Mouse (Mus musculus) C2C12 (cell line): Measurements from ENCODE around the gene Btnl2. TPM values are rescaled to one million over a fixed set of nuclear protein-coding genes. Genes with fewer than 3 reads are reported as not detected.

ENCODE experiments used
- H3K27me3 ChIP-seq: one replicate; pipeline ENCODE4 v1.6.1; 2011; ENCODE audit not compliant: control insufficient read depth, insufficient read depth, insufficient read length
- H3K36me3 ChIP-seq: one replicate; pipeline ENCODE4 v1.6.1; 2011; ENCODE audit not compliant: control insufficient read depth, insufficient read depth
- H3K4me3 ChIP-seq: one replicate; pipeline ENCODE4 v1.5.1; 2011; ENCODE audit warnings: mild to moderate bottlenecking, control low read depth; ENCODE audit not compliant: poor library complexity, insufficient read depth, severe bottlenecking
- H3K79me2 ChIP-seq: one replicate; pipeline ENCODE4 v1.6.1; 2011; ENCODE audit not compliant: control insufficient read depth, insufficient read depth
- H3K79me3 ChIP-seq: one replicate; pipeline ENCODE4 v1.6.1; 2011; ENCODE audit warnings: low read depth, control low read depth
- H3ac ChIP-seq: one replicate; pipeline ENCODE3; 2011; ENCODE audit warnings: low read depth; ENCODE audit not compliant: control insufficient read depth, insufficient read length
- CEBPB ChIP-seq: IDR thresholded peaks from one replicate; pipeline ENCODE4 v1.6.1; 2011; ENCODE audit warnings: low read depth, mild to moderate bottlenecking, control low read depth, moderate library complexity
- CTCF ChIP-seq: IDR thresholded peaks from one replicate; pipeline ENCODE4 v1.5.1; 2011; ENCODE audit not compliant: control insufficient read depth, insufficient read depth, insufficient read length
- FOSL1 ChIP-seq: IDR thresholded peaks from one replicate; pipeline ENCODE4 v1.8.0; 2011; ENCODE audit warnings: mild to moderate bottlenecking, low read length; ENCODE audit not compliant: poor library complexity, insufficient read depth, severe bottlenecking
- MAX ChIP-seq: IDR thresholded peaks from one replicate; pipeline ENCODE4 v1.6.1; 2011; ENCODE audit warnings: mild to moderate bottlenecking, control low read depth
- MYOD1 ChIP-seq: IDR thresholded peaks from one replicate; pipeline ENCODE4 v1.6.1; 2011; ENCODE audit warnings: low read depth; ENCODE audit not compliant: control insufficient read depth, insufficient read length
- MYOG ChIP-seq: IDR thresholded peaks from one replicate; pipeline ENCODE4 v1.6.1; 2011; ENCODE audit not compliant: control insufficient read depth, insufficient read length; ENCODE audit errors: extremely low read depth
- USF1 ChIP-seq: IDR thresholded peaks from one replicate; pipeline ENCODE4 v1.6.1; 2011; ENCODE audit warnings: low read depth, mild to moderate bottlenecking, control low read depth, moderate library complexity
- polyA plus RNA-seq: library from polyadenylated mRNA; unstranded; fragments of >200 nt; fragmentation: generic; extraction: Trizol; gene quantifications from one replicate; pipeline ENCODE4 v1.2.1, GENCODE M21; 2012; ENCODE audit warnings: missing spikeins

Btnl2 gene
- polyA plus RNA-seq, 1 experiment, result not detected

- H3K79me3 ChIP-seq, result no peaks in the 10 kb centered on the region
- H3K79me2 ChIP-seq, result no peaks in the 10 kb centered on the region
- TF ChIP-seq MYOG (no peak), USF1 (no peak), CTCF (no peak), FOSL1 (no peak), MAX (no peak), CEBPB (no peak), MYOD1 (no peak)
- H3K4me3 ChIP-seq, result no peak overlapping the region
- H3ac ChIP-seq, result no peak overlapping the region
- no peaks in the 10 kb centered on the region for H3K27me3 ChIP-seq
- H3K36me3 ChIP-seq, result no peaks in the 10 kb centered on the region
Observed at GRCm38 (mm10) chr17:34377450-34378209, 23.0 kb downstream of the Btnl2 start.

GRCm38 (mm10) chr17:34378716-34379115, 24.1 kb downstream of the Btnl2 start:
- no peaks in the 10 kb centered on the region for H3K79me3 ChIP-seq
- H3ac ChIP-seq, result no peak overlapping the region
- H3K27me3 ChIP-seq, result no peaks in the 10 kb centered on the region
- H3K4me3 ChIP-seq, result no peak overlapping the region
- no peaks in the 10 kb centered on the region for H3K79me2 ChIP-seq
- H3K36me3 ChIP-seq, result no peaks in the 10 kb centered on the region
- TF ChIP-seq MYOD1, result no peak
- no peak for TF ChIP-seq USF1
- no peak for TF ChIP-seq MYOG
- TF ChIP-seq CEBPB, result no peak
- TF ChIP-seq FOSL1, result no peak
- no peak for TF ChIP-seq MAX
- TF ChIP-seq CTCF, result no peak

GRCm38 (mm10) chr17:34379451-34379850, 24.8 kb downstream of the Btnl2 start:
- H3K79me3 ChIP-seq, result no peaks in the 10 kb centered on the region
- H3K36me3 ChIP-seq, result no peaks in the 10 kb centered on the region
- no peaks in the 10 kb centered on the region for H3K27me3 ChIP-seq
- TF ChIP-seq USF1 (no peak), CEBPB (no peak), MYOD1 (no peak), FOSL1 (no peak), MYOG (no peak), MAX (no peak), CTCF (no peak)
- H3K79me2 ChIP-seq, result no peaks in the 10 kb centered on the region
- H3ac ChIP-seq, result no peak overlapping the region
- no peak overlapping the region for H3K4me3 ChIP-seq

- H3K79me2 ChIP-seq, result no peaks in the 10 kb centered on the region
- no peak overlapping the region for H3K4me3 ChIP-seq
- no peak overlapping the region for H3ac ChIP-seq
- no peaks in the 10 kb centered on the region for H3K36me3 ChIP-seq
- H3K79me3 ChIP-seq, result no peaks in the 10 kb centered on the region
- no peak for TF ChIP-seq FOSL1
- no peak for TF ChIP-seq CEBPB
- TF ChIP-seq MAX, result no peak
- TF ChIP-seq CTCF, result no peak
- TF ChIP-seq MYOG, result no peak
- TF ChIP-seq USF1, result no peak
- TF ChIP-seq MYOD1, result no peak
- H3K27me3 ChIP-seq, result no peaks in the 10 kb centered on the region
Observed at GRCm38 (mm10) chr17:34381876-34382275, 27.3 kb downstream of the Btnl2 start.

- Histone ChIP-seq H3K36me3 (no peaks in the 10 kb centered on the region), H3K4me3 (no peak overlapping the region), H3K79me2 (no peaks in the 10 kb centered on the region), H3ac (no peak overlapping the region), H3K79me3 (no peaks in the 10 kb centered on the region), H3K27me3 (no peaks in the 10 kb centered on the region)
- no peak for TF ChIP-seq CEBPB
- no peak for TF ChIP-seq FOSL1
- no peak for TF ChIP-seq CTCF
- no peak for TF ChIP-seq MYOG
- no peak for TF ChIP-seq USF1
- TF ChIP-seq MYOD1, result no peak
- no peak for TF ChIP-seq MAX
Observed at GRCm38 (mm10) chr17:34383212-34383611, 28.6 kb downstream of the Btnl2 start.

GRCm38 (mm10) chr17:34384699-34385098, 30.1 kb downstream of the Btnl2 start:
- TF ChIP-seq USF1, result no peak
- H3K79me2 ChIP-seq, result no peaks in the 10 kb centered on the region
- no peak overlapping the region for H3K4me3 ChIP-seq
- no peaks in the 10 kb centered on the region for H3K79me3 ChIP-seq
- H3ac ChIP-seq, result no peak overlapping the region
- no peaks in the 10 kb centered on the region for H3K27me3 ChIP-seq
- no peaks in the 10 kb centered on the region for H3K36me3 ChIP-seq
